Mouse (Mus musculus) ovary, adult 18-20 months (tissue): Measurements from ENCODE around the gene Gatad1.
"Not testable (repeated sequence)": the region's sequence is repeated elsewhere in the genome, so short reads cannot be mapped to it uniquely, and the experiment has no call there.

ENCODE experiments used
- DNase-seq: peaks from one replicate; pipeline ENCODE4 v3.0.0; 2022; ENCODE audit warnings: low spot score, mixed read lengths

Gatad1 gene

GRCm38 (mm10) chr5:3657085-3657484, at the start of gene Gatad1:
Gene Gatad1 (minus strand): TSS chr5:3657185.
- DNase-seq: no peak

GRCm38 (mm10) chr5:3702180-3702579, 45.2 kb upstream of the Gatad1 start:
- DNase-seq: no peak

GRCm38 (mm10) chr5:3700025-3700424, 43.0 kb upstream of the Gatad1 start:
- no peak for DNase-seq

GRCm38 (mm10) chr5:3696031-3696430, 39.0 kb upstream of the Gatad1 start:
- DNase-seq: no peak

- DNase-seq: no peak
Observed at GRCm38 (mm10) chr5:3695191-3695590, 38.2 kb upstream of the Gatad1 start.

GRCm38 (mm10) chr5:3692956-3693355, 36.0 kb upstream of the Gatad1 start:
- no peak for DNase-seq

GRCm38 (mm10) chr5:3691283-3691682, 34.3 kb upstream of the Gatad1 start:
- no peak for DNase-seq

- DNase-seq: no peak
Observed at GRCm38 (mm10) chr5:3688298-3688697, 31.3 kb upstream of the Gatad1 start.

GRCm38 (mm10) chr5:3669938-3670554, 13.1 kb upstream of the Gatad1 start:
- no peak for DNase-seq

- DNase-seq: no peak
Observed at GRCm38 (mm10) chr5:3666585-3666984, 9.6 kb upstream of the Gatad1 start.

GRCm38 (mm10) chr5:3665225-3665624, 8.2 kb upstream of the Gatad1 start:
- DNase-seq: no peak

- no peak for DNase-seq
Observed at GRCm38 (mm10) chr5:3653801-3654200, 3.2 kb downstream of the Gatad1 start.

- not testable (repeated sequence) for DNase-seq
Observed at GRCm38 (mm10) chr5:3652903-3653575, 3.9 kb downstream of the Gatad1 start.

GRCm38 (mm10) chr5:3651621-3652020, 5.4 kb downstream of the Gatad1 start:
- DNase-seq: no peak

GRCm38 (mm10) chr5:3650881-3651280, 6.1 kb downstream of the Gatad1 start, which contains the start of gene Tmbim7:
Gene Tmbim7 (plus strand): TSS chr5:3651181.
- DNase-seq: no peak

GRCm38 (mm10) chr5:3648849-3649210, 8.2 kb downstream of the Gatad1 start:
- no peak for DNase-seq

GRCm38 (mm10) chr5:3648206-3648848, 8.7 kb downstream of the Gatad1 start:
- no peak for DNase-seq

GRCm38 (mm10) chr5:3647708-3648121, 9.3 kb downstream of the Gatad1 start:
- peak; percentile 82 for DNase-seq

GRCm38 (mm10) chr5:3646991-3647707, 9.8 kb downstream of the Gatad1 start:
- peak; percentile 6 for DNase-seq

- no peak for DNase-seq
Observed at GRCm38 (mm10) chr5:3646539-3646938, 10.4 kb downstream of the Gatad1 start.

- DNase-seq: no peak
Observed at GRCm38 (mm10) chr5:3645326-3645725, 11.7 kb downstream of the Gatad1 start.

- DNase-seq: no peak
Observed at GRCm38 (mm10) chr5:3644621-3645020, 12.4 kb downstream of the Gatad1 start.

- no peak for DNase-seq
Observed at GRCm38 (mm10) chr5:3635286-3635685, 21.7 kb downstream of the Gatad1 start.
